Mouse (Mus musculus): ENCODE measurements around the gene Dpm3. TPM values are rescaled to one million over a fixed set of nuclear protein-coding genes. Genes with fewer than 3 reads are reported as not detected.
"Not testable (repeated sequence)": the region's sequence is repeated elsewhere in the genome, so short reads cannot be mapped to it uniquely, and the experiment has no call there.

Dpm3 gene
- 100 to 1,000 TPM; 108 TPM for total RNA-seq (2021)
- long read RNA-seq, experiment 1, transcript Dpm3-203 (1 exons, 441 nt) = minor isoform, 16 of 76 reads
- long read RNA-seq, experiment 1, transcript Dpm3-201 (2 exons, 404 nt) = major isoform, 60 of 76 reads
- long read RNA-seq, experiment 1, partial matches to known transcripts = 0 of 76 reads
- long read RNA-seq, experiment 1, other reads (novel, unspliced or antisense) = 0 of 76 reads
- long read RNA-seq, experiment 2, transcript Dpm3-203 (1 exons, 441 nt) = minor isoform, 15 of 53 reads
- long read RNA-seq, experiment 2, transcript Dpm3-201 (2 exons, 404 nt) = major isoform, 38 of 53 reads
- long read RNA-seq, experiment 2, partial matches to known transcripts = 0 of 53 reads
- long read RNA-seq, experiment 2, other reads (novel, unspliced or antisense) = 0 of 53 reads

DNA sequence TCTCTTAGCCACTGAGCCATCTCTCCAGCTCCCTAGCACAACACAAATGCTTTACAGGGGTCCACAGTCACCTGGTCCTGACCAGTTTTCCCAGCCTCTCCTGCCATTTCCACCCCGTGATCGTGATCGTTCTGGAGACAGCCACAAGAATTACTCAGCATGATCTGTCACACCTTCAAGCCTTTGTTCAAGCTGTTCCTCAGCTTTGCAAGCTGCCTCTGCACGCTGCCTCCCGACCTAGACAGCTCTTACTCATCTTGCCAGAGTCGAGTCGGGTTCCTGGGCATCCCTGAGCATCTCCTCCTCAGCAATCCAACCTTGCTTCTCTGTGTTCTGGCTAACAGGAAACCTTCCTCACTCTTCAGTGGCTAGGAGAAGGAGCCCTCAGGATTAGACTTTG, at the start of gene Dpm3:
Gene Dpm3, plus strand, starts transcription at position 283 of the 400 bp plus-strand sequence.
- DNase-seq (ENCODE audit: low spot score in 2 of 2) = no peak

DNA sequence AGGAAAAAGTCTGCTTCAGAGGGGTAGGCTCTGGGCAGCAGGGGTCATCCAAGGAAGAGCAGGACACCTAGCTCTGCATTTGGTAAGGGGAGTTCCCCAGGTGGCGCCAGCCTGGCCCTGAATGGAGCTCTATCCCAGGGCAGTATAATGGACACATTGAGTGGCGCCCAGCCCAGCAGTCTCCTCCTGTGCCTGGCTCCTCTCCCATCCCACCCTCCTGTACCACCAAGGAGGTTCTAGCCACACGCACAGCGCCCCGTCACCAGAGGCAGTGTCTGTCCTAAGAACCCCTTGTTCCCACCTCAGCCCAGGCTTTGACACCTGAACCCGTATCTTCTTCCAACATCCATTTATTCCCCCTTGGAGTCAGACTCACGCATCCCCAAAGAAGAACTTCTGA, 49.4 kb upstream of the Dpm3 start:
- no peak for DNase-seq (ENCODE audit: low spot score in 2 of 2)

DNA sequence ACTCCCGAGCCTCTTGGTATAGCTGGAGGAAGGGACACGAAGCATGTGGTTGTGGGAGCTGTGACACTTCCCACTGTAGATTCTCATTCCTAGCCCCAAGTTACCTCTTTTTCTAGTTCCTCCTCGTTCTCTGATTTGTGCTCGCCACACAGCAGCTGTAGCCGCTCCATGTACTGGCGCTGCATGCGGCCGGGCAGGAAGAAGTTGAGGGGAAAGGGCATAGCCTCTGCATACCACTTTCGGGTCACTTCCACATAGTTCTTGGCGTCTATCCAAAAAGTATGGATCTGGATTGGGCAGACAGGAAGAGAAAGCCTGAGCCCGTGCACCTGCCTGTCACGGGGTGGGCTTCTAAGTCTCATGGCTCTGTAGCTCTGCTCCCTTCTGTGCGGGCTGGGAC, 49.0 kb upstream of the Dpm3 start:
- DNase-seq (ENCODE audit: low spot score in 2 of 2) = no peak

DNA sequence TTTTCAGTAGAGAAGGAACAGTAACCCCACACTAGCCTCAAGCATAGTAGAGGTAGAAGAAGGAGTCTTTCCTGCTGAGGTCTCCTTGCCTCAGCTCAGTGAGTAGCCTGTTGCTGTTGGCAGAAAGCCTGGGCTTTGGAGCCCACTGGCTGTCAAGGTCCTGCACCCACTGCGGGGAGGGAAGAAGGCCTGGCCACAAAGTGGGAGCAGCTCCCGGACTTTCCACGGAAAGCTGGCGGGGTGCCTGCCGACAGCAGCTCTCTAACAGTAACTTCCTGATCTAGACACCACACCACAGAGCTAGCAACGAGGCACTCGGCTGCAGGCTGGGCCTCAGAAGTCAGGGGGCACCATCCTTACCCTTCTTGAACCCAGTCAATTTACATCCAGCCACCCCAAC, 48.4 kb upstream of the Dpm3 start:
- no peak for DNase-seq (ENCODE audit: low spot score in 2 of 2)

DNA sequence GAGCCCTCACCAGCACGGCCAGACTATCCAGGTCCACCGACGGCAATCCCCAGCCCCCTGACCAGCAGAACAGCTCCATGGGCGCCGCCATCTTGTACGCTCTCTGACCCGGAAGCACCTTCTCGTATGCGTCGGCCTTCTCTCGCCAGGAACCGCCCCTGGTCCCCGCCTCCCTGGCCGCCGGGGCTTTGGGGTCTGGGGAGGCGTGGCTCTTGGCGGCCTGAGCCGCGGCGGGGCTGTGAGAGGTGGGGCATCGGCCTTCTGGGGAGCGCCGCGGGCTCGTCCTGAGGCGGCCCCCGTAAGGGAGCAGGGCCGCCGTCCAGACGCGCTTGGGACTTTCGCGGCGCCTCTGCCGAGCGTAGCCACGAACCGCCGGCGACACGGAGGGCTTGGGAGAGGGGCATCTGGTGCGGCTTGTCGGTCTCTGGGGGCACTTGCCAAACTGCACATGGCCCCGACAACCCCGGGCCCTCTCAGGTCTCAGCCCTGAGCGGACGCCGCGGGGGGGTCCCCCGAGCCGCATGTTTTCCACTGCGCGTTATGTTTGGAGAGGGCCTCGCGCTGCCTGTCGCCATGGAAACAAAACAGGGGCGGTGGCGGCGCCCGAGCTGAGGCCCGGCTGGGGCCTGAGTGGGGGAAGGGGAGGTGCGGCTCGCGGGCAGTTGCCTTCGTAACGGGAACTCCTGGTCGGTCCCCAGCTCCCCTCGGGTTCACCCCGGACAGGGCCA, 45.2 kb upstream of the Dpm3 start:
- DNase-seq (ENCODE audit: low spot score in 2 of 2) = peak; percentile 79 to 90

DNA sequence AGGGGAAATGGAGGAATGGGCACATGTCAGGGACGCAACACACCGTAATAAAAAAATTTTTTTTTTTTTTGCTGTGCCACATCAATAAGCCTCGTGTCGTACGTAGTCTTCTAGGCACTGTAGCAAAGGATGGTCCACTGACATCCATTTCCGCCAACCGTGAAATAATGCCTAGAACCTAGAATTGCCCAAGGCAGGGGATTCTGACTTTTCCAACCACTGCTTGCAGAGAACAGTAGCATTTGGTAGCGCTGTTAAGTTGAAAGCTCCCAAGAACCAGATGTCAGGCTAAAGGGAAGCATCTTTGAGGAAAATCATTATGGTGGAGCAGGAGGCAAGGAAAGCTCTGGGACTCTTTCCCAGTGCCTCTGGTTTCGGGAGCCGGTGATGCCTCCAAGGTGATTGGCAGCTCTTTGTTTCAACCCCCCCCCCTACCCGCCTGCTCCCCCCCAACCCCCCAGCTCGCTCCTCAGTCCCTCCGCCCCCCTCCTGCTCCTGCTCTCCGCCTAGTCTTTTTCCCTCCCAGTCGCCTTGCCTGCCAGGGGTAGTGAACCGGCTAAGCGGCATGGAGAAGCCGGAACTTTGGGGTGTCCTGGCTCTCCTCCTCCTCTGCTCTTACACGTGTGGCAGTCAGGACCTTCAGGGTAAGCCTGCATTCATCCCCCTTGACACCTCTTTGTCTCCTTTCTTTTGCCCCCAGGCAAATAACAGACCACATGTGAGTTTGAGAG, 44.3 kb upstream of the Dpm3 start, which contains the start of gene Thbs3:
Gene Thbs3, plus strand, starts transcription at position 500 of the 731 bp plus-strand sequence.
- no peak for DNase-seq (ENCODE audit: low spot score in 2 of 2)

DNA sequence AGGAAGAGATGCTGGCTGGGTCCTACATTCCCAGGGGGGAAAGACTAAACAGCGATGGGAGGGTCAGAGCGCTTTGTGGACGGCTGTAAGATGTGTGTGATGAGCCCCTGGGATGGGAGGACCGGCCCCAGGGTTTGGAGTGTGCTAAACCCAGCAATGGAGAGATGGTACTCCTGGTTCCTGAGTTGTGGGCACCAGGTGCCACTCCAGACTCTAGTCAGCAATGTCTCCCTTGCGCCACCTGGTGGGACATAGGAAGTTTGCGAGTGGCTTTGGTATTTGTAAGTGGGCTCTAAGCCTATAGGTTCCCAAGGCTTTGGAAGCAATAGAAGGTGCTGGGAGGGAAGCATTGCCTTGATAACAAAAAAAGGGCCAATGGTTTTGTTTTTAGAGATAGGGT, 43.3 kb upstream of the Dpm3 start:
- DNase-seq (ENCODE audit: low spot score in 2 of 2) = peak; percentile 50 to 62

DNA sequence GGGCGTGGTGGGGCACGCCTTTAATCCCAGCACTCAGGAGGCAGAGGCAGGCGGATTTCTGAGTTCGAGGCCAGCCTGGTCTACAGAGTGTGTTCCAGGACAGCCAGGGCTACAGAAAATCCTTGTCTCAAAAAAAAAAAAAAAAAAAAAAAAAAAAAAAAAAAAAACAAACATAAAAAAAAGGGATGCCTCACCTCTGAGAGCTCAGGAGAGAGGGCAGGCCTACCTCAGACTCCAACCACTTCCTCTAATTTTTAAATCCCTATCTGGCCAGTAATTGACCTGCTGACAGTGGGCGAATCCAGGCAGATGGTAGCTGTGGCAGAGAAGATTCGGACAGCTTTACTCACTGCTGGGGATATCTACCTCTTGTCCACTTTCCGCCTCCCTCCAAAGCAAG, 42.8 kb upstream of the Dpm3 start:
- not testable (repeated sequence) for DNase-seq (ENCODE audit: low spot score in 2 of 2)

DNA sequence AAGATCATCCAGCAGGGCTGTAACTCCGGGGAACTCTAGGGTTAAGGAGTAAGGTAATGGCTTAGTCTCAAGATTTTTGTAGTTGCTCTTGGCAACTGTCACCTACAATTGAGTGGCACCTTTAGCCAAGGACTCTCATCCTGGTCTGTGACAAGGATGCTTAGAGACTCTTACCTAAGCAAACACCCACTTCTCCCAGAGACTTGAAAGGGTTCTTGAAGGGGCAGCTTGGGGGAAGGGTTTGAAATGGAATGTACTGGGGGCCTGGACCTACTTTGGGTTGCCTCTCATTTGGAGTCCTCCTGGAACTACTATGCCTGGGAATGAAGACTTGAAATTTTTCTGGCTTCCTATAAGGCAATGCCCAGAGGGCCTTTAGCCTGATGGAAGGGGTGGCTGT, 40.9 kb upstream of the Dpm3 start:
- no peak for DNase-seq (ENCODE audit: low spot score in 2 of 2)

DNA sequence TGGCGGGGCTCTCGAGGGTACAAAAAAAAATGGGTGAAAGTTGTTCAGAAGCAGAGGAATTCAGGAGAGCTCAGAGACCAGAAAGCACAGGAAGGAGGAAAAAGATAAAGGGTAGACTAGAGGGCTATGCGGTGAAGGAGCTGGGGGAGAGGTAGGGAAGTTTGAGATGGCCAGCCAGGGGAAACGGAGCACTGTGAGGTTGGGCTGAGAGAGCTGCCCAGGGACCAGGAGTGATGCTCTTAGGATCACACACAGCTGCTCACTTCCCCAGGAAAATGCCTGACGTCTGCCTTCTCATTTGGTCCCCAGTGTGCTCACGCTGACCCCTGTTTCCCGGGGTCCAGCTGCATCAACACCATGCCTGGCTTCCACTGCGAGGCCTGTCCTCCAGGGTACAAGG, 39.6 kb upstream of the Dpm3 start:
- DNase-seq (ENCODE audit: low spot score in 2 of 2) = no peak

DNA sequence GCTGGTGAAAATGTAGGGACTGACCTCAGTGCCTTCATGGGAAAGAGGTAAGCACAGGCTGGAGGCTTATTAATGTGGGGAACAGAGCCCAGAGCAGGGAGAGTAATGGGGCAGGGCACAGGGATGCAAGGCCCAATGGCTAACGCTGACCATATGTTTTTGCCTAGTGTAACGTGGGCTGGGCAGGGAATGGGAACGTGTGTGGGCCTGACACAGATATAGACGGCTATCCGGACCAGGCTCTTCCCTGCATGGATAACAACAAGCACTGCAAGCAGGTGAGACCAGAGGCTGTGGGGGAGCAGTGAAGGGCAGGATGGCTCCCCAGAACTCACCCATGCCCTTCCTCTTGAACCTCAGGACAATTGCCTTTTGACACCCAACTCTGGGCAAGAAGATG, 38.0 kb upstream of the Dpm3 start:
- DNase-seq (ENCODE audit: low spot score in 2 of 2) = no peak

DNA sequence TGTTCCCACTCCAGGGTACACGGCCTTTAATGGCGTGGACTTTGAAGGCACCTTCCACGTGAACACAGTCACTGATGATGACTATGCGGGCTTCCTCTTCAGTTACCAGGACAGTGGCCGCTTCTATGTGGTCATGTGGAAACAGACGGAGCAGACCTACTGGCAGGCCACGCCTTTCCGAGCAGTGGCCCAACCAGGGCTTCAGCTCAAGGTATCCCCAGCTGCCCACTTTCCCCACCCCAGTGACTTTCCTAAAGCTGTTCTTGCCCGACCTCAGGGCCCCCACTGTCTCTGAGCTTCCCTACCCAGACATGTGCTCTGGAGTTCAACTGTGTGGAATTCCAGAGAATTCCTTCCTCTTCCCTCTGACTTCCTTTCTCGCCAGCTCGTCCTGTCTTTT, 34.4 kb upstream of the Dpm3 start:
- no peak for DNase-seq (ENCODE audit: low spot score in 2 of 2)

DNA sequence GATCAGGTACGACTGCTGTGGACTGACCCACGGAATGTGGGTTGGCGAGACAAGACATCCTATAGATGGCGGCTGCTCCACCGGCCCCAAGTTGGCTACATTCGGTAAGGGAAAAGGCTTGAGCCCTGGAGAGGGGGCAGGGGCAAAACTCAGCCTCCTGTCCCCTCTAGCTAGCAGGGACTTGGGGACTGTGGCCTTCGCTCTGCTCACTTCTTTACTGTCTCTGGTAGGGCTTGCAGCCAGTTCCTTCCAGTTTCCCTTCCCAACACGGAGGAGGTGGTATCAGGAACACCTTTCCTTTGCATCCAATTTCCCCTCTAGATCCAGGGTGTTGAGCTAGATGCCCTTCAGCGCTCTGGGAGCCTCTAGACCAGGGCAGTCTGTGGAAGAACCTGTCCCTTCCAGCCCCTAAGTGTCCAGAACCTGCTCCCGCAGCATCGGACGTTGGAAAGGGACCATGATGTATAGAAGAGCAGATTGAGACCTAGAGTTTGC, 33.8 kb upstream of the Dpm3 start:
- DNase-seq (ENCODE audit: low spot score in 2 of 2) = no peak

DNA sequence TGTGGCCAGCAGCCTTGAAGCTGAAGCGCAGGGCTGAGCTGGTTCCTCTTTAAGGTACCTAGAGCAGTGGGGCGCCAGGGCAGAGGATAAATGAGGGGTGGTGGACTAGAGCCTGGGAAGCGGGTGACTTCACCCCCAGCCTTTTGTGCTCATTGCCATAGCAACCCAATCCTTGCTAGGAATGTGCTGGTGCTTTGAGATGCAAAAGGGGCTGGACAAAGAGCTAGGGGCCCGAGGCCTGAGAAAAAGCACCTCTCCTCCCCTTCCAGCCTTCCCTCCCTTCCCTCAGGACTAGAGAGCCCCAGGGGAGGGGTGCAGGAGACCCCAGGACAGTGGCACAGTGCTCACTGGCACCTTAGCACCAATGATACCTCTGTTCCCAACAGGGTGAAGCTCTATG, 33.2 kb upstream of the Dpm3 start:
- DNase-seq (ENCODE audit: low spot score in 2 of 2) = no peak

DNA sequence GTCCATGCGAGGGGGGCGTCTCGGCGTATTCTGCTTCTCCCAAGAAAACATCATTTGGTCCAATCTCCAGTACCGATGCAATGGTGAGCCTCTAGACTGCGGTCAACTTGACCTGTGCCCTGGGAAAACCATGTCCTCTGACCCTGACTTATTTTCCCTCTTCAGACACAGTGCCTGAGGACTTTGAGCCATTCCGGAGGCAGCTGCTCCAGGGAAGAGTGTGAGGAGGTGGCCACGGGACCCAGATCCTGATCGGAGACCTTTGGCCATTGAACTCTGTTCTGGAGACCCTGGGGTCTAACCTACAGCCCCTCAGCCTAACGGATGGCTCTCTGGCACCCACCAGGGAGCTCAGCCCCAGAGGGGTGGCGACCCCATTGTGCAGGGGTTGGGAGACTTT, 32.8 kb upstream of the Dpm3 start:
- DNase-seq (ENCODE audit: low spot score in 2 of 2) = no peak

DNA sequence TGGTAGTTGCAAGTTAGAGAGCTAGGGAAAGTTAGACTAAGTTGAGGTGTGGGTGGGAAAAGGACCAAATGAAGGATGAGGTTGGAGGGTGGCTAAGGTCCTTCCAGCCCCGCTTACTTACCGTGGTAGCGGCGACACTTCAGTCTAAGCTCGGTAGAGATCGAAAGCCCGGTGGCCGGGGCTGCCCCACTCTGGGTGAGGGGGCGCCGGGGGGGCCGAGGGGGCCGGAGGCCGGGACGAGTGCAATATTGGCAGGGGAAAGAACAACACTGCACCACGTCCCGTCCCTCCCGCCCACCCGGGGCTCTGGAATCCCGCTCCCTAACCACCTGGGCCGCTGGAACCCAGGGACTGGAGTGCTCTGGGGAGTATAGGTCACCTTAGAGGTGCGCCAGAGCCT, 32.3 kb upstream of the Dpm3 start, which contains the start of gene Mtx1:
Gene Mtx1, minus strand, starts transcription at position 189 of the 400 bp plus-strand sequence.
- DNase-seq (ENCODE audit: low spot score in 2 of 2) = no peak

DNA sequence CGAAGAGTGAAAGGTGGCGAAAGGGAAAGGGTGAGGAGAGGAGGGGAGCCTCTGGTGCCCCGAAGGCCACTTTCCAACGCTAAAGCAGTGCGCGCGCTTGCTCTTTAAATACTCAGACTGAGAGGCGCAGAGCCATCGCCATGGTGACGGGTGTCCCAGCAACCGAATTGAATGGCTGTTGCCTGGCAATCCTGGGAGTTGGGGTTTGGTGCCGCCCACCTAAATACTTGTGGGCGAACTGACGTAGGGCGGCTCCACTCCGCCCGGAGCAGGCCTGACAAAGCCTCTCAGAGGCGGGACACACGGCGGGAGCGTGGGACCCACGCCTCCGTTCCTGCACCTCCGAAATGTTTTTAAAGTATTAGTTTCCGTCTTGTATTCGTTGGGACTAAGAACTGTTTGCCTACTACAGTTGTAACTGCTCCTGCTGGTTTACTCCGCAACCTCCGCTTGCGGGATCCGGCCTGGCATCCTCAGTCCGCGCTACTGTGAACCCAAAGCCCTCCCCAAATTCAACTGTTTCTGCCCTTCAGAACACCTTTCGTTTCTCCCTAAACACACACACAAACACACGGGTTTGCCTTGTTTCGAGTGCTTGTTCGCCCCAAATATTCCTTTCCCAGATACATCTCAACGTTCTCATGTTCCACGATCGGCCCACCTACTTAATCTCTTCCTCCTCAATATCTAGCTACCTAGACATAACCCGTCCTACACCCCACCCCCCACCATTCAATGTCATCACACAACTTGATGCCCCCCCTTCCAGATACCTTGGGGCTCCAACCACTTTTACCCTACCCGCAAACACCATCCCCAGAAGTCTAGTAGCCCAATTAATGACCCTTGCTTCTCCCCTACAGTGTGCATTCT, 31.6 kb upstream of the Dpm3 start:
- DNase-seq (ENCODE audit: low spot score in 2 of 2) = peak; percentile 70 to 77

DNA sequence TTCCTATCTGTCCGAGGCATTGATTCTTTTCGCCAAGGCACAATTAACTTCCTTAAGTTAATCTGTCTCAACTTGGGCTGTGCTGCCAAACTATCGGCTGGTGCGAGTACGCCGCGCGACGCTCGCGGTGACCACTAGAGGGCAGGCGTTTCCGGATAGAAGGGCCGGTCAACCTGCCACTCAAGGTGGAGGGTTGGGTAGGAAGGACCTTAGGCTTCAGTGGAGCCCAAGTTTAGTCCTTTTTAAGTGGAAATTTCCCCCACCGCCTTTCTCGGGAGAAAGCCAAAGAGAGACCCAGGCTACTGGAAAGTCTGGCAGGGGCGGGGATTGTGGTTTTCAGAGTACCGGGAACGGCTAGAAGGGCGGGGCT, 31.0 kb upstream of the Dpm3 start:
- DNase-seq (ENCODE audit: low spot score in 2 of 2) = peak; percentile 64 to 79

DNA sequence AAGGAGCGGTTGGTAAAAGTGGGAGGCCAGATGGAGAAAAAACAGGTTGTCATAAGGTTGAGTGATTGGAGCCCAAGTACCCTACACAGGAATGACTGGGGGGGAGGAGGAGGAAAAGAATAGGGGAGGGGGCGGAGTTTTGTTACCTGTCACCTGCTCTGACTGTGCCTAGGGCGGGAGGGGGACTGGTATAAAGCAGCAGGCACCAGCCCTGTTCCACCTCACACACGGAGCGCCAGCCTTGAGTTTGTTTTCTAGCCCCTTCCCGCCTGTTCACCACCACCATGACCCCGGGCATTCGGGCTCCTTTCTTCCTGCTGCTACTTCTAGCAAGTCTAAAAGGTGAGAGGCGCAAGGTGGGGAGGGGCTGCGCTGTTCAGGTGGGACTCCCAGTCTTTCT, 30.3 kb upstream of the Dpm3 start, which contains the start of gene Muc1:
Gene Muc1, plus strand, starts transcription at position 222 of the 400 bp plus-strand sequence.
- no peak for DNase-seq (ENCODE audit: low spot score in 2 of 2)

DNA sequence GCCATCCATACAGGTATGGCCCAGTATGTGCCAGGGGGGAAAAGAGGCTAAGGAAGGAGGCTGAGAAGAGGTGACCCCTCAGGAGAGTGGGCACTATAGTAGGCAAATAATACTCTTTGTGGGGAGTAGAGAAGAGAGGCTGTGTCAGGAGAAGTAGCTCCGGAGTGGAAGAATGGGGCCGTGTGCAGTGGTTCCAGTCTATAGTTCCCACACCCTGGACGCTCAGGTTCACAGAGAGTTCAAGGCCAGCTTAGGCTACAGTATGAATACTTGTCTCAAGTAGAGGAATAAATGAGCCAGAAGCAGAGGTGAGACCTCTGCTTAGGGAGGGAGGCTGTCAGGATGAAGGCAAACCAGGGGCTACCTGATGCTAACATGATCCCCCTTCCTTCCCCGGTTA, 29.9 kb upstream of the Dpm3 start:
- no peak for DNase-seq (ENCODE audit: low spot score in 2 of 2)

DNA sequence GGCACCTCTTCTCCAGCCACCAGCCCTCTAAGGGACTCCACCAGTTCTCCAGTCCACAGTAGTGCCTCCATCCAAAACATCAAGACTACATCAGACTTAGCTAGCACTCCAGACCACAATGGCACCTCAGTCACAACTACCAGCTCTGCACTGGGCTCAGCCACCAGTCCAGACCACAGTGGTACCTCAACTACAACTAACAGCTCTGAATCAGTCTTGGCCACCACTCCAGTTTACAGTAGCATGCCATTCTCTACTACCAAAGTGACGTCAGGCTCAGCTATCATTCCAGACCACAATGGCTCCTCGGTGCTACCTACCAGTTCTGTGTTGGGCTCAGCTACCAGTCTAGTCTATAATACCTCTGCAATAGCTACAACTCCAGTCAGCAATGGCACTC, 28.6 kb upstream of the Dpm3 start:
- no peak for DNase-seq (ENCODE audit: low spot score in 2 of 2)
